Mouse (Mus musculus) macrophage (primary cell): ENCODE measurements around the gene Hap1. TPM values are rescaled to one million over a fixed set of nuclear protein-coding genes. Genes with fewer than 3 reads are reported as not detected.
"Not testable (repeated sequence)": the region's sequence is repeated elsewhere in the genome, so short reads cannot be mapped to it uniquely, and the experiment has no call there.

ENCODE experiments used
- H3K27ac ChIP-seq: fragments of 350-480 bp; formaldehyde crosslinking; 2 replicates; pipeline ENCODE4 v1.9.0; 2021
- H3K36me3 ChIP-seq: fragments of 350-480 bp; formaldehyde crosslinking; 2 replicates; pipeline ENCODE4 v1.9.0; 2021; ENCODE audit errors: inconsistent target
- H3K4me3 ChIP-seq: fragments of 350-480 bp; formaldehyde crosslinking; 2 replicates; pipeline ENCODE4 v1.9.0; 2021; ENCODE audit errors: inconsistent target
- H3K79me2 ChIP-seq: fragments of 350-480 bp; formaldehyde crosslinking; 2 replicates; pipeline ENCODE4 v1.9.0; 2021; ENCODE audit errors: inconsistent target
- WGBS: methylation state at CpG from one replicate; pipeline ENCODE4 v1.1.7; 2026; ENCODE audit warnings: inconsistent platforms; ENCODE audit not compliant: missing documents; 5-methylcytosine and 5-hydroxymethylcytosine counted together
- polyA plus RNA-seq: library from polyadenylated mRNA; stranded (reverse); fragments of 250-400 nt; gene quantifications from 3 replicates; pipeline ENCODE4 v1.2.4, GENCODE M21; 2018; ENCODE audit warnings: inconsistent platforms

The Hap1 gene
- polyA plus RNA-seq, 1 experiment from 2014 or later: not detected

- H3K27ac ChIP-seq: no peak overlapping the region
- no peak overlapping the region for H3K4me3 ChIP-seq
- H3K36me3 ChIP-seq: no peaks in the 10 kb centered on the region
- 35% methylated on average over 10 of the region's 10 CpGs for WGBS
- H3K79me2 ChIP-seq: no peaks in the 10 kb centered on the region
Measured at GRCm38 (mm10) chr11:100352076-100352857, 3.7 kb downstream of the Hap1 start.

DNA sequence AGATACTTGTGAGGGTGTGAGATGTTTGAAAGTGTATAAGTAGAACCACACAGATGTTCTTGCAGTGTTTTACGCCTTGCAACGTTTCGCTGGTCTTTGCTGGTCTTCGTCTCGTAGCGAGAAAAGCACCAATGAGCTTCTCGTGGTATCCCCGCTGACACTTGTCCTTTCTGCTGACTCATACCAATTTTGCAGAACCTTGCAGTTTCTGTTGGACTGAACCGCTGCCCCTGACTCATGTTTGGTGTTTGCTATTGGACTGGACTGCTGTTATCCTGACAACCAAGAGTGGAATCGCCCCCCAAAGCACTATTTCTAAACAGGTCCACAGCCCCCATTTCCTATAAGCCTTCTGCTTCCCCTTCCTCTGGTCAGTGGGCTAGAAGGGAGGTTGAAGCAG, 11.7 kb downstream of the Hap1 start:
- H3K36me3 ChIP-seq: no peaks in the 10 kb centered on the region
- no peak overlapping the region for H3K27ac ChIP-seq
- H3K4me3 ChIP-seq: no peak overlapping the region
- WGBS: 31% methylated on average over 10 of the region's 10 CpGs
- no peaks in the 10 kb centered on the region for H3K79me2 ChIP-seq

GRCm38 (mm10) chr11:100335731-100336130, 20.2 kb downstream of the Hap1 start:
- Histone ChIP-seq H3K79me2 (no peaks in the 10 kb centered on the region), H3K4me3 (no peak overlapping the region), H3K27ac (no peak overlapping the region), H3K36me3 (no peaks in the 10 kb centered on the region)
- 89% methylated on average over 3 of the region's 3 CpGs for WGBS

DNA sequence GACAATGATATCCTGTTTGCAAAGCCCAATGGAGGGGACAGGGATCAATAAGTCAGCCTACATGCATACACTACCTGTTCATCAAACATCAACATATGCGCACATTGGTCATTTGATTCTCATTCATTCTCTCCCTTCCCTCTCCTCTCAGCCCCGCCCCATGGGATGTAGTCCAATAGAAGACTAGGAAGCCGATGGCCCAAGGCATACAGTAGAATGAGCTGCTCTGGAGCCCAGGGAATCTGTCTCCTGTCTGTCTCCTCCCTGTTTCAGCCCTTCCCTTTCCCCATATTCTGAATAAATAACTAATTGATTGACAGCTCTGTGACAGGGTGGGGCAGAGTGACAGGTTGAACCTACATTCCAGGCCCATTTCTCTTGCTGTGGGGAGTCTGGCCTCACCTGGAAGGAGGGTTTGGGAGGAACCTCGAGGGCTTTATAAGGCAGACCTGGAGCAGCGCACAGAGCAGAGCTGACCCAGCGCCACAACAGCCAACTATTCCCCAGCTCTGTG, 21.9 kb downstream of the Hap1 start, which contains the start of gene Gast:
TSS of gene Gast (plus strand) at position 464 of the 514 bp plus-strand sequence.
- 90% methylated on average over 6 of the region's 6 CpGs for WGBS
- H3K36me3 ChIP-seq: no peaks in the 10 kb centered on the region

DNA sequence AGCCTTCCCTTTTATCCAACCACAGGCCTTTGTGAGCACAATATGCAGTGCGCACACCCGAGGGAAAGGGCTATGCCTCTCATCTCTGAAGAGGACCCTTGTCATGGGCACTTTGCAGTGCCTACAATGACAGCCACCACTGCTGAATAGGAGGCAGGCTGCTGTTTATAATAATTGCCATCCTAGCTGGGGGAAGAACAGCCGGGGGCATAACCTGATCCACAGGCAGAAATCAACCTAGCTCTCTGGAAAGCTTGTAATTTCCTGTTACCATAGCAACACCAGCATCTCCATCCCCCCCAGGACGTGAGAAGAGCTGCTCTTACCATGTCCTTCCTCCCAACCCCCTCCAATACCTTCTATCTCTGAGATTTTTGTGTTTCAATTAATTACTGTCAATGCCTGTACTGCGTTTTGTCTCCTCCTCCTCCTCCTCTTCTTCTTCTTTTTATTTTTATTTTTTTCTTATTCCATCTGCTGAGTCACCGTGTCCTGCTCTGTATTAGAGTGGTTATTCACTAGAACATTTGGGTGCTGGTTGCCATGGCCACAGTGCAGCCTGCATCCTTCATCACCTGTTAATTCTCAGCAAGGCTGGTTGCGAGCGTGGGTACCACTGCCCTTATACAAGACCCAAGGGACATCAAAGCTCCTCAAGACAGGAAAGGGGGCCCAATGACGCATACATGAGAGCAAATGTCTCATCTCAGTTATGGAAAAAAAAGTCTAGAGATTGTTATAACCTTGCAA, 23.0 kb downstream of the Hap1 start:
- 62% methylated on average over 9 of the region's 9 CpGs for WGBS
- Histone ChIP-seq H3K27ac (no peak overlapping the region), H3K4me3 (no peak overlapping the region), H3K79me2 (no peaks in the 10 kb centered on the region), H3K36me3 (no peaks in the 10 kb centered on the region)

More for the DNA sequence above, 21.9 kb downstream of the Hap1 start, which contains the start of gene Gast:
- no peak within 1 kb of the TSS for H3K4me3 ChIP-seq
- no peaks in the 10 kb centered on the region for H3K79me2 ChIP-seq
- no peak within 1 kb of the TSS for H3K27ac ChIP-seq

DNA sequence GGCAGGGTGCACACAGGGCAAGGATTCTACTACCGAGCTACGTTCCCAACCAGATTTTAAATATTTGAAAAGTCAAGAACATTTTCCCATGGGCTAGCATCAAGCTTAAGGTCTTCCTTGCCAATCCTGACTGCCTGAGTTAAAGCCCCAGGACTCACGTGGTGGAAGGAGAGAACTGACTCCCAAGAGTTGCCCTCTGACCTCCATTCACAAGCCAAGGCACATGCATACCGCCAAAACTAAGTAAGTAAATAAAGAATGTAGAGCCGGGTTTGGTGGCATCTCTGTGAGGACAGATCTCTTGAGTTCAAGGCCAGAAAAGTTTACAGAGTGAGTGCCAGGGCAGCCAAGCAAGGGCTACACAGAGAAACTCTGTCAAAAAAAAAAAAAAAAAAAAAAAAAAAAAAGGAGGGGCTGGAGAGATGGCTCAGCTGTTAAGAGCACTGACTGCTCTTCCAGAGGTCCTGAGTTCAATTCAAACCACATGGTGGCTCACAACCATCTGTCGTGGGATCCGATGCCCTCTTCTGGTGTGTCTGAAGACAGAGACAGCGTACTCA, 25.0 kb downstream of the Hap1 start:
- not testable (repeated sequence) for H3K27ac ChIP-seq, H3K79me2 ChIP-seq, H3K36me3 ChIP-seq, H3K4me3 ChIP-seq
- 86% methylated on average over 8 of the region's 8 CpGs for WGBS

GRCm38 (mm10) chr11:100330235-100330634, 25.7 kb downstream of the Hap1 start:
- Histone ChIP-seq H3K27ac (no peak overlapping the region), H3K36me3 (no peaks in the 10 kb centered on the region), H3K79me2 (no peaks in the 10 kb centered on the region), H3K4me3 (no peak overlapping the region)
- WGBS: 82% methylated on average over 16 of the region's 16 CpGs

- WGBS: 36% methylated on average over 6 of the region's 6 CpGs
- Histone ChIP-seq H3K27ac (no peak overlapping the region), H3K36me3 (no peaks in the 10 kb centered on the region), H3K4me3 (no peak overlapping the region), H3K79me2 (no peaks in the 10 kb centered on the region)
Measured at GRCm38 (mm10) chr11:100327761-100328160, 28.2 kb downstream of the Hap1 start.

DNA sequence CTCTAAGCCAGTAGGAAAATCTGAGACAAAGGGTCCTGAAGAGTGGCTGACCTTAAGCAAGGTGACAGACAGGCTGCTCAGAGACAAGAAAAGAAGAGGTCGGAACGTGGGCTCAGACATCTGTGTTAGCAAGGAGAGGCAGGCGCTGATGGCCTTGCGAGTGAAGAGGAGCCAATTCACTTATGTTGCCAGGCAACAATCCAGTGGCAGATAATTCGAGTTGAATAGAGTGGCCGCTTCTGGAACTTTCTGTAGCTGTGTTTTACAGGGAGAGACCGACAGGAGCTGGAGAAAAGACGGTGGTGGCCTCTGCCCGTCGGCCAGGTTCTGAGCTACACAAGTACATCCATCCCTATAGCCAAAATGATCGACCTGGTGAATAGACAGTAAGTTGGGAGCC, 28.6 kb downstream of the Hap1 start:
- H3K79me2 ChIP-seq: no peaks in the 10 kb centered on the region
- no peaks in the 10 kb centered on the region for H3K36me3 ChIP-seq
- H3K4me3 ChIP-seq: no peak overlapping the region
- 92% methylated on average over 11 of the region's 11 CpGs for WGBS
- H3K27ac ChIP-seq: no peak overlapping the region

DNA sequence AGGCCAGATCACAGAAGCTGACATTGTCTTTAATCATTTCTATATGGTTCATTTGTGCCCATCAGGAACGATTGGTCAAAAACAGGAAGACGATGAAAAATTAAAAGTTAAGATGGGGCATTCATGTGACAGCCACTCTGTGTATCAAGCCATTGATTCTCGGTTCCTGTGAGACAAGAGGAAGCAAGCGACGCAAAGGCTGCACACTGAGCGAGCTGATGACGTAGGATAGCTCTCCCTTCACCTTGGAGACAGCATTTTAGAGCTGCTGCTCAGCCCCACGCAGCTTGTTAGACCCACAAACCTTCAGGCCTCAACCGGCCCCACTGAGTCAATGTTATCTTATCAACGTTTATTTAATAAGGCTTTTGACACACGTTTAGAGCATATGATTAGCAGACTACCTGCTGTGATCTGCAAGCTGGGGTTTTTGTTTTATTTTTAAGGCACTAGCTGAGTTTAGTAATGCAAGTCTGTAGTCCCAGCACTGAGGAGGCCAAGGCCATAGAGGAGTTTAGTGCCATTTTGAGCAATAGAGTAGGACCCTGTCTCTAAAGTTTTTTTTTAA, 30.8 kb downstream of the Hap1 start:
- H3K36me3 ChIP-seq: no peaks in the 10 kb centered on the region; the same call in 1 of the 2 replicates
- no peak overlapping the region for H3K4me3 ChIP-seq
- no peak overlapping the region for H3K27ac ChIP-seq
- 93% methylated on average over 11 of the region's 11 CpGs for WGBS
- H3K79me2 ChIP-seq: peaks cover 18% of the 10 kb centered on the region

GRCm38 (mm10) chr11:100323578-100323977, 32.4 kb downstream of the Hap1 start:
- H3K79me2 ChIP-seq: peaks cover 18% of the 10 kb centered on the region
- no peaks in the 10 kb centered on the region; the same call in 1 of the 2 replicates for H3K36me3 ChIP-seq
- WGBS: 25% methylated on average over 3 of the region's 3 CpGs
- H3K27ac ChIP-seq: no peak overlapping the region
- H3K4me3 ChIP-seq: no peak overlapping the region

DNA sequence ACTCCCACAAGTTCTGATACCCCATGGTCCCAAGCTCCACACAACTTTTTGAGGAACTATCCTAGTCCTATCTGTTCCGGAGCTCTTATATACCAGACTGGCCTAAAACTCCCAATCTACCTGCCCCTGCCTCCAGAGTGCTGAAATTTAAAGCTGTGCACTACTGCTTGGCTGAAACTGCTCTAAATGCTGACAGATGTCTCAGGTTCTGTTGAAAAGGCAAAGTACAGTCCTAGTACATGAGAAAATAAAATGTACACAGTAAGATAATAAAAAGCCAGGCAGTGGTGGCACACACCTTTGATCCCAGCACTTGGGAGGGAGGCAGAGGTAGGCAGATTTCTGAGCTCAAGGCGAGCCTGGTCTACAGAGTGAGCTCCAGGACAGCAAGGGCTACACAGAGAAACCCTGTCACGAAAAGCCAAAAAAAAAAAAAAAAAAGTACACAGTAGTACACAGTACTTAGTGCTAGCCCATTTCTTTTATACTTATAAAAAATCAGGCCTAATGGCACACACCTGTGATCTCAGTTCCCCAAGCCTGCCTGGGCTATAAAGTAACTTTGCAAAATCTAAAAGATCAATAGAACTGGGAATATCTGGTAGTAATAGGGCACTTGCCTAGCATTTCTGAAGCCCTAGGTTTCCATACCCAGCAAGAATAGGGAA, 33.2 kb downstream of the Hap1 start:
- Histone ChIP-seq H3K36me3 (no peaks in the 10 kb centered on the region; the same call in 1 of the 2 replicates), H3K79me2 (peaks cover 18% of the 10 kb centered on the region), H3K27ac (no peak overlapping the region), H3K4me3 (no peak overlapping the region)
- WGBS: 92% methylated on average over 1 of the region's 3 CpGs

DNA sequence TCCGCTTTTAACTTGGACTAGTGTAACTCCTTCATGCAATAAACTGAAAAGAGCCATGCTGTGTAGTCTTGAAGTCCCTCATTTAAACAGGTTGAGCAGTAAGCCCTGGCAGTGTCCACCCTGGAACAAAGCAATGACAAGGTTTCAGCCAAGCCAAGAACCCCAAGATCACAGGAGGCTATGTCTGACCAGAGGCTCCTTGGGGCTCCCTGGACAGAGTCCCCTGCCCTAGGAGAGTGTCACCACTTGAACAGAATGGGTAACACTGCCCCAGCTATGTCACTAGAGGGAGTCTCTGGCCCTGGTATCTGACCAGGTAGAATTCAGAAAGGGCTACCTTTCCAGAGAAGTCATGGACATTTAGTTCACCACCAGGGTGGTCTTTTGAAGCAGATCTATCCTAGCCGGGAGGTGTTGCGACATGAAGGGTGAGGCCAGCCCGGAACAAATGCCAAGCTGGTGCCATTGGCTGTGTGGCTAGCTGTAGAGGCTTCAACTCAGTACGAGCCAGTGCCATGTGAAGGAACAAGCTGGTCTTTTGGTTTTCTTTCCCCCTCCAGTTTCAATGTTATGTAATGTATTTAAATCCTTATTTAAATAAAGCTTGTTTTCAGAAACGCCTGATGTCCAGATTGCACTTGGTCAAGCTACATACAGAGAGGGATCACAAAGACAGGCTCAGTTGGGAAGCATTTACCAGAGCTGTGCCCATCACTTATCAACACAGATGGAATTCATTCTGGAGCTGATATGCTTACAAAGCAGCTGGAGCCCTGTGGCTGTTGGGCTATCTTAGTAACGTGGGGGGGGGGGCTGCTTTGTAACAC, 34.2 kb downstream of the Hap1 start:
- not testable (repeated sequence) for H3K27ac ChIP-seq, H3K36me3 ChIP-seq, H3K4me3 ChIP-seq
- peaks cover 18% of the 10 kb centered on the region for H3K79me2 ChIP-seq
- 51% methylated on average over 6 of the region's 7 CpGs for WGBS
